Mouse (Mus musculus) ovary, postnatal 36 days (tissue): Measurements from ENCODE around the gene Tmem59.

Experiments used
- DNase-seq: peaks from one replicate; pipeline ENCODE4 v3.0.0; 2022; ENCODE audit warnings: low spot score, mixed read lengths

Tmem59 gene

DNA sequence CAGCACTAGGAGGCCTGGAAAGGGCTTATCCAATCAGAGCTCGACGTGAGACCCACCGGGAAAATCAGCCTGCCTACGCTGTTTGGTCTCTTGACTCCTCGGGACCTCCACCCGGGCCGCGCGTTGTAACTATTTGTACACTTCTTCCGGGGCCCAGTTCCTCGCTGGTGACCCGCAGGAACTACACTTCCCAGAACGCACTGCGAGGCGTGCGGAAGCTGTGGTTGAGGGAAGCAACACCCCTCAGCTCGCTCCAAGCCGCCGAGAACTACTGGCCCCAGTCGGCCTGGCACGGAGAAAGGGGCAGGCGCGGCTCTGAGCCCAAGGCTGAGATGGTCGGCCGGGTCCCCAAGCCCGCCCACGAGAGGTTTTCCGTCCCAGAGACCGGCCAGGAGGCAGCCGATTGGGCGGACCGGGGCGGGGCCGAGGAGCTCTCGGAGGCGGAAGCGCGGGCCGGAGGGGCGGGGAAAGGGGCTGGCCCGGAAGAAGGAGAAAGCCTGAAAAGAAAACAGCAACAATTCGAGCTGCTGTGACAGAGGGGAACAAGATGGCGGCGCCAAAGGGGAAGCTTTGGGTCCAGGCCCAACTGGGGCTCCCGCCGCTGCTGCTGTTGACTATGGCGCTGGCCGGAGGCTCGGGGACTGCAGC, at the start of gene Tmem59:
Tmem59 (plus strand) TSS at position 218 of the 648 bp plus-strand sequence.
- DNase-seq = peak; percentile 98

DNA sequence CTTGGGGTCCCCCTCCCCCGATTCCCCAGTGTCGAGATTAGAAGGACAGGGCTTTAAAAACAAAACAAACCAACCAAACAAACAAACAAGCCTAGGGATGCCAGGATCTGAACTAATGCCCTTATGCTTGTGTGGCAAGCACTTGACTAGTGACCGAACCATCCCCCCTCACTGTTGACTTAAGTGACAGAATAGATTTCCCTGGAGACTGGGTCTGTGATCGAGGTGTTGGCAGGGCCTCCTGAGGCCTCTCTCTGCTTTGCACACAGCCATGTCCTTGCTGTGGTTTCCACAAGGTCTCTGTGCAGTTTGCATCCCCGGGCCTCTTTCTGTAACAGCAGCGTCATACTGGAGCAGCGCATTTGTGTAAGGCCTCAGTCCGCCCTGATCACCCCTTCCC, 48.8 kb upstream of the Tmem59 start:
- no peak for DNase-seq

GRCm38 (mm10) chr4:107130534-107130933, 47.7 kb upstream of the Tmem59 start:
- no peak for DNase-seq

- DNase-seq = no peak
These were observed 43.3 kb upstream of the Tmem59 start for GRCm38 (mm10) chr4:107134891-107135290.

DNA sequence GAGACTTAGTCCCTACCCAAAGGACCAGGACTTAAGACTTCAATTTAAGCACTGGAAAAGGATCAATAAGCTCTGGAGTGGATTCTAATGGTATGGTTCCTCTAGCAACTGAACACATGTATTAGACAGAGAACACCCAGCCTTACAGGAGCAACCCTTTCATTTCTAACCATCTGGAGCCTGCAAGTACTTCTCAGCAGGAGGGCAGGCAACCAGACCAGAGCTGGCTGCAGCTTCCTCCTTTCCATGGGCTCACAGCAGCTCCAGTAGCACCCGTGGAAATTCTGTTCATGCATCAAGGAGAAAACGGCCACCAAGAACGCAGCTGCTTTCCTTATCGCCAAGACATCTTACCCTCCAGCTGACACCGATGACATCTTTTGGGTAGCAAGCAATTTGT, 42.5 kb upstream of the Tmem59 start:
- no peak for DNase-seq

GRCm38 (mm10) chr4:107136531-107136930, 41.7 kb upstream of the Tmem59 start:
- no peak for DNase-seq

- DNase-seq = no peak
These were observed 39.0 kb upstream of the Tmem59 start for GRCm38 (mm10) chr4:107138948-107139835.

DNA sequence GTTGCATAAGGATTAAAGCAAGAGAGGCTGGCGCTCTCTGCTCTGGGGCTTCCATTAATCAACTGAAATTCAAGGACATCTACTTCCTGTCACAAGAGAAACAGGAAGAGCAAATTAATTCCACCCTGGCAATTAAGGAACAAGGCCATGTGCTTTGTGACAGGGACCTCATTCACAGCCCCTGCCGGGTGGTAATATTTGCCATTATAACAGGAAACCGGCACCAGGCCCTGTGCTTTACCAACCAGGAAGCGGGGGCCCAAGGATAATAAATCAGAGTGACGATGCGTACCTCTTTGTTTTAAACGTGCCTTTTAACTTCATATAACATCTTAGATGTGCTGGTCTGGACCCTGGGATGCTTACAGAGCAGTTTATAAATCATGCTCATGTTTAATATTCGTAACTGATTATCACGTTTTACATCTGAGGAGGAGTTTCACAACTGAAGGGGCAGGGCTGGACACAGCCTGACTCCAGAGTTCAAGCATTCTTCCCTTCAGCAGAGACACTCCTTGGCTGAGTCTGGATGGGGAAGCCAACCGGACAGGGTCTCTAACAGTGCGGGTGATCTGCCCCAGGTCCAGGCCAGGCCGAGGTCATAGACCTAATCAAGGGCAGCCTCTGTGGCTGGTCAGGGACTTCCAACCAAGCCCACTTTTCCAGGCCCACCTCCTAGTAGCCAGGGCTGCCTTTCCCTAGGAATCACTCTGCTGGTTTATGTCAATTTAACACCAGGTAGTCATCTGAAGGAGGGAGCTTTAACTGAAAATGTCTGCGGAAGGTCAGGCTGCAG, 38.2 kb upstream of the Tmem59 start:
- no peak for DNase-seq

- no peak for DNase-seq
These were observed 34.7 kb upstream of the Tmem59 start for GRCm38 (mm10) chr4:107143511-107143910.

GRCm38 (mm10) chr4:107150991-107151390, 27.2 kb upstream of the Tmem59 start:
- no peak for DNase-seq

- no peak for DNase-seq
These were observed 25.6 kb upstream of the Tmem59 start for GRCm38 (mm10) chr4:107152571-107152970.

GRCm38 (mm10) chr4:107156983-107157401, 21.2 kb upstream of the Tmem59 start:
- DNase-seq = no peak

DNA sequence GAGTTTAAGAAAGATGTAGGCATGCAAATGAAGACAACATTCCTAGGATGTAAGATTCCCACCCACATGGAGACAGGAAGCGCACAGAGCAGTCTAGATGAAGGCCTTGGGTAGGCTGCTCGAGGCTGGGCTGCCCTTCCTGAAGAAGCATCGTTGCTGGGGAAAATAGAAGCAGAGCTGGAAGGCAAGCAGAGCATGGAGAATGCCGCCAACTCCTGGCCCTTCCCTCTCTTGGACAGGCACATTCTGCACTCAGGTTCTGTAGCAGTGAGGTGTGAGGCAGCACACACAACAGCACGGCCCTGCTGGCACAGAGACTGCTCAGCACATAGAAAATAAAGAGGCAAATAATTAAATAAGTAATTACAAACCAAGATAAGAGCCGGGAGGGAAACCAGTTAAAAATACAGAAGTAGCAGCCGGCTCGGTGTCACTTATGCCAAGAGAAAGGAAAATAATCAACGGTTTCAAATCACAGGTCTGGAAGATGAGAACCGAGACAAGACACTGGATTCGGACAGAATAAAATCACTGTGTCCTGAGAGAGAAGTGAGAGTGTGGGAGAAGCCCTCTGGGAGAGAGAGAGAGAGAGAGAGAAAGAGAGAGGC, 18.9 kb upstream of the Tmem59 start:
- DNase-seq = no peak

GRCm38 (mm10) chr4:107160181-107160580, 18.0 kb upstream of the Tmem59 start:
- DNase-seq = no peak

DNA sequence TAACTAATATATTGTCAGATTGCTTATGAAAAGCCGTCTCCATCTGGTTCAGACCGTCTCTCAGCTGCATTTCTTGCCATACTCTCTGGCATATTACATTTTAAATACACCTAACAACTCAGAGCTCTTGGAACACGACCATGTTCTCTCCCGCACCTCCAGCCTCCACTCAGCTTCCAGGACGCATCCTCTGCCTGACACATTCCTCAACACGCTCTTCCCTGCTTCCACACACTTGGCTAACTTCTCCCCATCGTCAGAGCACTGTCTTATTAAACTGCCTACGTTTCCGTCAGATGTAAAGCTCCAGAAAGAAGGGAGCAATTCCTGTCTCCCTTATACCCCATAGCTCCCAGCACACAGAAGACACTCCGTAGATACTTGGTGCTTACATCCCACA, 14.9 kb upstream of the Tmem59 start:
- DNase-seq = no peak

DNA sequence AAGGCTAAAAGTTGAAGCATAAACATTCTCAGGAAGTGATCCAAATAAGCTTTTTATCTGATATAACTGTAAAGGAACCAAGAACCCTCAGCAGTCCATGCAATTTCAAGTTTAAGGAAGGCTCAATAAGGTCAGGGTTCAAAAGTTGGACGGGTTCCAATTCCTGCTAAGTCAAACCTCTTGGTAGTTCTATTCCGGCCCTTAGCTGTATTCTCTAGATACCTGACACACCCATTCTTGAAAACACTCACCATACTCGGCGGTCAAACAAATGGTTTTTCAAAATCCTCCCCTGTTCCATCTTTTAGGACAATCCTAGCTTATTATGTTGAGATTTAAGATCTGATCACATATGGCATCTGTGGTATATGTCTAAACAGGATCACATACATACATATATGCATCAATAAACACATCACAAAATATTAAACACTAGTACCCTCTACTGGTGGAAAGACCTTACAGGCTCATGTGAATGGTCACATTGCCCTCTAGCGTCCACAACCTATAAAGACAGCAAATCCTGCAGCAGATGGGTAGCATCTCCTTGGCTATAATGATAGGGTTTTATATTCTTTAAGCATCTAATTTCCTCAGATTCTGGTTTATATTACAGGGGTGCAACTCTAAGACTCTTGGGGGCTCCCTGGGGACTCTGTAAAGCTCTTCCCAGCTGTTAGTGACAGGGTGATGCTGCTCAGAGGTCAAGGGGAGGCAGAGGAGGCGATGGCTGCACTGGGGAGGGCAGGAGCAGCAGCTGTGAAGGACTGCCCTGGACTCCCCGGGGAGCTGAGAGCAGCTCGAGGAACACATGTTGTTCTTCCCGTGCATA, 14.2 kb upstream of the Tmem59 start:
- DNase-seq = peak; percentile 36

GRCm38 (mm10) chr4:107166700-107167099, 11.5 kb upstream of the Tmem59 start:
- DNase-seq = no peak

DNA sequence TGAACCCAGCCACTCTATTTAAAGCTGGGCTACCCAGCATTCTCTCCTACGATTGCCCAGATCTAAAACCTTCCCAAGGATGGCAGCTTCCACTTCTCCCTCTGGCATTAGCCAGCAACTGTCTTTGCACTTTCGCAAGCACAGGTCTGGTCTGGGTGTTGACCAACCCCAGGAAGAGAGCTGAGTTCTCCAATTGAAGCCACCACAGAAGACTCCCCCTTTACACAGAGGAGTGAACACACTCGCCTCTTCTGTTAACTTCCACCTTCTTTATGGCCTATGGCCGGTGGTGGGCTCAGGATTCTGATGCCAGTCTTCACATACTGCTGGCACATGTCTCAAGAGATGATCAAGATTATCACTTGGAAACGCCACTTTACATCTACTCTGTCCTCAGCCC, 10.4 kb upstream of the Tmem59 start:
- no peak for DNase-seq

GRCm38 (mm10) chr4:107177506-107177905, 693 bp upstream of the Tmem59 start:
- no peak for DNase-seq

- DNase-seq = peak; percentile 52
These were observed 761 bp downstream of the Tmem59 start, which contains the start of gene Tceanc2 for GRCm38 (mm10) chr4:107178830-107179490. Gene Tceanc2 (minus strand): TSS chr4:107179116.

DNA sequence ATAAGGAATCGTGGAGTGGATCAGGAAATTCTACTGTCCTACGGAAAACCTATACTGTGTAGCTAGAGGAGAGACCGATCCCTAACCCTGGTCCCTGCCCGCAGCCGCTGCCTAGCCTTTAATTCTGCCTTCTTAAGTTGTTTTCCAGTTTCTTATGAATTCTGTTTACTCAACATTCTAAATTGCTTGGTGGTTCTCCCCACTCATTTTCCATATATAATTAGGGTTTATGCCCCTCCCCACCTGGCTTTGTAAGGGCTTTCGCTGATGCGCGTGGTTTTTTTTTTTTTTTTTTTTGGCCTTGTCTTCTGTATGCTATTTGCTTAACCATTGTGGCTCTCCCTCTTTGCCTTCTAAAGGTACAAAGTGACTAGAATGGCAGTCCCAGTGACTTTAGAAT, 1.4 kb downstream of the Tmem59 start:
- no peak for DNase-seq
